Mouse (Mus musculus): ENCODE measurements around the gene Krtap4-8.
"Not testable (repeated sequence)": the region's sequence is repeated elsewhere in the genome, so short reads cannot be mapped to it uniquely, and the experiment has no call there.

The Krtap4-8 gene

DNA sequence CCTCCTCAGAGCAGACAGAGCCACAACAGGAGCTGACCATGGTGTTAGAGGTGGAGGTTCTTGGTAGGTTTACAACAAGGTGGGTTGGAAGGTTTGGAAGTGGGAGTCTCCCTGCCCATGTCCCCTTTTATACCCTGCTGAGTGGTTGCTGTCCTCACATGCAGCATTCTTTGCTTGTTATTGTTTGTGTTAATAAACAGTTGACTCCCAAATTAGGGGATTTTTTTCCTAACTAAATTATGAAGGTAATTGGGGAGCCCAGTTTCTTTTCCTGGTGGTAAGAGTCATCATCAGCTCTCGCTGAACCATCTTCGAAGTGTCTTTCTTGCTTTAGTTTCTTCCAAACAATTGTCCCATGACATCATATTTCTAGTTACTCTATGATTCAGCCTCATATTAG is at the start of gene Krtap4-8:
Gene Krtap4-8 (minus strand): TSS at position 101 of the 400 bp plus-strand sequence.
- DNase-seq (ENCODE audit: low read depth, low spot score), result no peak

DNA sequence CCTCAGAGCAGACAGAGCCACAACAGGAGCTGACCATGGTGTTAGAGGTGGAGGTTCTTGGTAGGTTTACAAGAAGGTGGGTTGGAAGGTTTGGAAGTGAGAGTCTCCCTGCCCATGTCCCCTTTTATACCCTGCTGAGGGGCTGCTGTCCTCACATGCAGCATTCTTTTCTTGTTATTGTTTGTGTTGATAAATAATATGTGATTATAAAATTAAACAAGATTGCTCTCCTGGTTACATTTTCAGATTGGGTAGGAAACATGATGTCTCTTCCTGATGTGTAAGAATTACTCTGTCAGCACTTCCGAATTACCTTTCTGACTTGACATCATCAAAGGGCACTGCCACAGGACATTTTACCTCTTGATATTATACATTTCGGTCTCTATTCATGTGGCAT is 35.1 kb upstream of the Krtap4-8 start, which contains the start of gene Gm11564:
Gene Gm11564 (minus strand): TSS at position 101 of the 400 bp plus-strand sequence.
- not testable (repeated sequence) for DNase-seq (ENCODE audit: low read depth, low spot score)

DNA sequence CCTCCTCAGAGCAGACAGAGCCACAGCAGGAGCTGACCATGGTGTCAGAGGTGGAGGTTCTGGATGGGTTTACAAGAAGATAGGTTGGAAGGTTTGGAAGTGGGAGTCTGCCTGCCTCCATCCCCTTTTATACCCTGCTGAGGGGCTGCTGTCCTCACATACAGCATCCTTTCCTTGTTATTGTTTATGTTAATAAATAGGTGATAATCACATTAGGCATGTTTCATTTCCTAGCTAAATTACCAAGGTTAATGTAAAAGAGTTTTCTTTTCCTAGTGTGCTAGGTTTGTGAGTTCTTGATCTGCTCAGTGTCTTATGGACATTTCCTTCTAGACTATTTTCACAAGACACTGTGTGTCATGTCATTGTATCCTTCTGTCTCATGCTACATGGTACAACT is 29.3 kb upstream of the Krtap4-8 start, which contains the start of gene Krtap4-13:
Gene Krtap4-13 (minus strand): TSS at position 101 of the 400 bp plus-strand sequence.
- not testable (repeated sequence) for DNase-seq (ENCODE audit: low read depth, low spot score)

DNA sequence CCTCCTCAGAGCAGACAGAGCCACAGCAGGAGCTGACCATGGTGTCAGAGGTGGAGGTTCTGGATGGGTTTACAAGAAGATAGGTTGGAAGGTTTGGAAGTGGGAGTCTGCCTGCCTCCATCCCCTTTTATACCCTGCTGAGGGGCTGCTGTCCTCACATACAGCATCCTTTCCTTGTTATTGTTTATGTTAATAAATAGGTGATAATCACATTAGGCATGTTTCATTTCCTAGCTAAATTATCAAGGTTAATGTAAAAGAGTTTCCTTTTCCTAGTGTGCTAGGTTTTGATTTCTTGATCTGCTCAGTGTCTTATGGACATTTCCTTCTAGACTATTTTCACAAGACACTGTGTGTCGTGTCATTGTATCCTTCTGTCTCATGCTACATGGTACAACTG is 23.8 kb upstream of the Krtap4-8 start, which contains the start of gene Gm11554:
Gene Gm11554 (minus strand): TSS at position 101 of the 400 bp plus-strand sequence.
- not testable (repeated sequence) for DNase-seq (ENCODE audit: low read depth, low spot score)

DNA sequence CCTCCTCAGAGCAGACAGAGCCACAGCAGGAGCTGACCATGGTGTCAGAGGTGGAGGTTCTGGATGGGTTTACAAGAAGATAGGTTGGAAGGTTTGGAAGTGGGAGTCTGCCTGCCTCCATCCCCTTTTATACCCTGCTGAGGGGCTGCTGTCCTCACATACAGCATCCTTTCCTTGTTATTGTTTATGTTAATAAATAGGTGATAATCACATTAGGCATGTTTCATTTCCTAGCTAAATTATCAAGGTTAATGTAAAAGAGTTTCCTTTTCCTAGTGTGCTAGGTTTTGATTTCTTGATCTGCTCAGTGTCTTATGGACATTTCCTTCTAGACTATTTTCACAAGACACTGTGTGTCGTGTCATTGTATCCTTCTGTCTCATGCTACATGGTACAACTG is 18.3 kb upstream of the Krtap4-8 start, which contains the start of gene Gm11569:
Gene Gm11569 (minus strand): TSS at position 101 of the 400 bp plus-strand sequence.
- not testable (repeated sequence) for DNase-seq (ENCODE audit: low read depth, low spot score)

DNA sequence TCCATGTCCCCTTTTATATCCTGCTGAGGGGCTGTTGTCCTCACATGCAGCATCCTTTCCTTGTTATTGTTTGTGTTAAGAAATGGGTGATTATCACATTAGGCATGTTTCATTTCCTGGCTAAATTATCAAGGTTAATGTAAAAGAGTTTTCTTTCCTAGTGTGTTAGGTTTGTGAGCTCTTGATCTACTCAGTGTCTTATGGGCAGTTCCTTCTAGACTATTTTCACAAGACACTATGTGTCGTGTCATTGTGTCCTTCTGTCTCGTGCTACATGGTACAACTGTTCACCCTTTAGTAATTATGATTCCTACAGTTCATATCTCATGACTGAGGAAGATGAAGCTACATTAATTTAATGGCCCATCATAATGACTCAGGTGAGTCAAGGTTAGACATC is 12.9 kb upstream of the Krtap4-8 start, which contains the start of gene Gm11596:
Gene Gm11596 (minus strand): TSS at position 101 of the 400 bp plus-strand sequence.
- DNase-seq (ENCODE audit: low read depth, low spot score), result no peak

DNA sequence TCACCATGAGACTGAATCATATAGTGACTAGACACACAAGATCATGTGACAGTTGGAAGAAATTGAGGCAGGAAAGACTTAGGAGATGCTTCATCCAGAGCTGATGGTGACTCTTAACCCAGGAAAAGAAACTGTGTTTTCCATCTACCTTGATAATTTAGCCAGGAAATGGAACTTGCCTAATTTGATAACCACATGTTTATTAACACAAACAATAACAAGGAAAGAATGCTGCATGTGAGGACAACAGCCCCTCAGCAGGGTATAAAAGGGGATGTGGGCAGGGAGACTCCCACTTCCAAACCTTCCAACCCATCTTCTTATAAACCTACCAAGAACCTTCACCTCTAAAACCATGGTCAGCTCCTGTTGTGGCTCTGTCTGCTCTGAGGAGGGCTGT is 4.4 kb upstream of the Krtap4-8 start, which contains the start of gene Krtap4-9:
Gene Krtap4-9 (plus strand): TSS at position 301 of the 400 bp plus-strand sequence.
- DNase-seq (ENCODE audit: low read depth, low spot score), result not testable (repeated sequence)

DNA sequence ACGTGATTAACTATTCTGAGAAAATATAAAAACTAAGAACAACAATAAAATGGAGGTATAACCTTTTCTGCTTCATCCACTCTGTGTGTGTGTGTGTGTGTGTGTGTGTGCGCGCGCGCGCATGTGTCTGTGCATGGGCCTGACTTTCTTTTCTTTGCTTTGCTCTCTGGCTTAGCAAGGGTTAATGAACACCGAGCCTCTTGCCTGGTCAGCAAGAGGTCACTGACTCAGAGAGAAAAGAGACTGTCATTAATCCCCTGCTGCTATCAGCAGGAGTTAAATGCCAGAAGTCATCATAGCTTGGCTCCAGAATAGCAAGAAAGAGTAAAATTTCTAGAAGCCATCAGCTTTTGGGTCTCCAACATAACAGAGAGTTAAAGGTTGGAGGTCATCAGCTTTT is 2.1 kb downstream of the Krtap4-8 start:
- no peak for DNase-seq (ENCODE audit: low read depth, low spot score)

DNA sequence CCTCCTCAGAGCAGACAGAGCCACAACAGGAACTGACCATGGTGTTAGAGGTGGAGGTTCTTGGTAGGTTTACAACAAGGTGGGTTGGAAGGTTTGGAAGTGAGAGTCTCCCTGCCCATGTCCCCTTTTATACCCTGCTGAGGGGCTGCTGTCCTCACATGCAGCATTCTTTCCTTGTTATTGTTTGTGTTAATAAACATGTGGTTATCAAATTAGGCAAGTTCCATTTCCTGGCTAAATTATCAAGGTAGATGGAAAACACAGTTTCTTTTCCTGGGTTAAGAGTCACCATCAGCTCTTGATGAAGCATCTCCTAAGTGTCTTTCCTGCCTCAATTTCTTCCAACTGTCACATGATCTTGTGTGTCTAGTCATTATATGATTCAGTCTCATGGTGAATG is 7.7 kb downstream of the Krtap4-8 start, which contains the start of gene Gm11595:
Gene Gm11595 (minus strand): TSS at position 101 of the 400 bp plus-strand sequence.
- not testable (repeated sequence) for DNase-seq (ENCODE audit: low read depth, low spot score)

DNA sequence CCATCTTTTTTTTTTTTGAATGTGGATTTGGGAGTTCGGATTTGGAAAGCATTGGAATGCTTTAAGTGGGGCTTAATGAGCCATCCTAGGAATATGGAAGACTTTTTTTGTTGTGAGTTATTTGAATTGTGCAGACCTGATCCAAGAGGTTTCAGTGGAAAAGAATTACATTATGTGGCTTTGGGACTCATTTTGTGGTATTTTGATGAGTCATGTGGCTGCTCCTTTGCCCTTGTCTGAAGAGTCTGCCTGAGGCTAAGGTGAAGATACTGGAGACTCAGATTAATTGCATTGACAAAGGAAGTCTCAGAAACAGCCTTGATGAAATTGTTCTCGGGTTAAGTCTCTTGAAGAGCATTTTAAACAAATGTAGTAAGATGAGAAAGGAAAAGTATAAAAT is 12.1 kb downstream of the Krtap4-8 start:
- DNase-seq (ENCODE audit: low read depth, low spot score), result no peak

DNA sequence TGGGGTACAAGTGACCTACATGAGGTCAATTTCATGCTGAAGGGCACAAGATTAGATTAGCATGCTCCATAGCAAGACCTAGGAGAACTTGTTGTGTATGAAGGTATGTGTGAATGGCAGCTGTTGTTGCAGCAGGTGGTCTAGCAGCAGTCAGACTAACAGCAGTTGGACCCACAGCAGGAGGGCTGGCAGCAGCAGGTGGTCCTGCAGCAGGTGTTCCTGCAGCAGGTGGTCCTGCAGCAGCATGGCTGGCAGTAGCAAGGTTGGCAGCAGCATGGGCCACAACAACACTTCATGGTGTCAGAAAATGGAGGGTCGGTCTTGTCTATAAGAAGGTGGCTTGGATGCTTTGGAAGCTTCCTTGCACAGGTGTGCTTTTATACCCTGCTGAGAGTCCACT is 21.6 kb downstream of the Krtap4-8 start:
- DNase-seq (ENCODE audit: low read depth, low spot score), result no peak

DNA sequence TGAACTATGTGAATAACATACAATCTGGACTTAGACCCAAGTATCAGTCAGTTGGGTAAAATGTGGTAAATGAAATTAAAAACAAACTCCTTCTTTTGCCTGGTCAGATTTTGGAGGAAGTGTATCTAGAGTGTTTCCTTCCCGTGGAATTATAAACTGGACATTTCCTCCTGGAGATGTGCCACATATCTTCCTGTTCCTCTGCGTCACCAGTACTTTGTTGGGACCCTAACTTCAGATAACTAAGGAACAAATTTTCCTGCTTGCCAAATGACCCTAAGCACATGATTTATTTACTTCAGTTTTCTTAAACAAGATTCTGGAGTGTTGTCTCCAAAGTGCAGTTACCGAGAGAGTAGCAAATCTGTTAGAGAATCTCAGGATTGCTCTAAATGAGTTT is 36.5 kb downstream of the Krtap4-8 start:
- DNase-seq (ENCODE audit: low read depth, low spot score), result no peak

DNA sequence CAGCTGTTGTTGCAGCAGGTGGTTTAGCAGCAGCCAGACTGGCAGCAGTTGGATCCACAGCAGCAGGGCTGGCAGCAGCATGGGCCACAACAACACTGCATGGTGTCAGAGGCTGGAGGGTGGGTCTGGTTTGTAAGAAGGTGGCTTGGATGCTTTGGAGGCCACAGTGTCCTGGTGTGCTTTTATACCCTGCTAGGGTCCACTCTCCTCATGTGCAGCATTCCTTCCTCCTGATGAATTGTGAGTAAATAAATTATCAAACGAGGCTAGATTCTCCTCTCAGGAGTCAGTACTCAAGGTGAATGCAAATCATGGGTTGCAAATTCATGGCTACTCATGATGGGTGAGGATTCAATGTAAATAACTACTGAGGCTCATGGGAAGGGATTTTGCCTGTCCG is 46.3 kb downstream of the Krtap4-8 start, which contains the start of gene Gm14180:
Gene Gm14180 (minus strand): TSS at position 101 of the 400 bp plus-strand sequence.
- no peak for DNase-seq (ENCODE audit: low read depth, low spot score)
